Mouse (Mus musculus): ENCODE data around the gene Rps28.

- peak; percentile 82 for TF ChIP-seq CTCF (conservative IDR thresholded peaks at IDR 0.05; ENCODE audit: low read length)
- TF ChIP-seq NANOG (IDR thresholded peaks at IDR 0.05; ENCODE audit: borderline replicate concordance, low read length), result no peak
- no peak for TF ChIP-seq POU5F1 (IDR thresholded peaks at IDR 0.05; ENCODE audit: borderline replicate concordance, low read length)
These were observed 22.1 kb downstream of the Rps28 start for GRCm38 (mm10) chr17:33802221-33802620.

Data from E14TG2a.4 (cell line).